Mouse (Mus musculus) MEL (cell line): ENCODE measurements around the gene Grap. TPM values are rescaled to one million over a fixed set of nuclear protein-coding genes. Genes with fewer than 3 reads are reported as not detected.
A peak's percentile ranks its signal among the peaks of the same experiment; 100 is the strongest.

Experiments
- DNase-seq: peaks from one replicate; pipeline ENCODE4 v3.0.0; 2011; ENCODE audit warnings: low read depth, low spot score
- H3K27ac ChIP-seq: 2 replicates; pipeline ENCODE4 v1.5.1; 2012; ENCODE audit warnings: low read depth, mild to moderate bottlenecking, control low read depth, low read length, moderate library complexity; ENCODE audit not compliant: control insufficient read depth
- H3K27me3 ChIP-seq, 2 experiments: fragments of 150-350 bp in 1 of 2; sonication (generic) in 1 of 2; 2 replicates each; pipeline ENCODE4 v1.6.1; 2012; ENCODE audit warnings: low read length in 2 of 2, mild to moderate bottlenecking in 2 of 2, improper control_type of control experiment in 1 of 2, moderate library complexity in 1 of 2; ENCODE audit not compliant: insufficient read depth in 2 of 2, control insufficient read depth in 1 of 2
- H3K36me3 ChIP-seq, 2 experiments: 2 replicates each; pipeline ENCODE4 v1.6.1; 2012 to 2014; ENCODE audit warnings: low read length in 2 of 2, improper control_type of control experiment in 1 of 2, inconsistent platforms in 1 of 2, mild to moderate bottlenecking in 1 of 2; ENCODE audit not compliant: insufficient read depth in 2 of 2, control insufficient read depth in 1 of 2
- H3K4me1 ChIP-seq, 2 experiments: fragments of 150-350 bp in 1 of 2; sonication (generic) in 1 of 2; 2 replicates each; pipeline ENCODE4 v1.6.1; 2012; ENCODE audit warnings: low read length in 2 of 2, improper control_type of control experiment in 1 of 2, mild to moderate bottlenecking in 1 of 2; ENCODE audit not compliant: insufficient read depth in 2 of 2, control insufficient read depth in 1 of 2
- H3K4me3 ChIP-seq, 2 experiments: fragments of 150-350 bp in 1 of 2; sonication (generic) in 1 of 2; 2 replicates each; pipeline ENCODE4 v1.5.1; 2012; ENCODE audit warnings: low read depth in 2 of 2, low read length in 2 of 2, mild to moderate bottlenecking in 2 of 2, moderate library complexity in 2 of 2, control low read depth in 1 of 2, improper control_type of control experiment in 1 of 2; ENCODE audit not compliant: control insufficient read depth in 1 of 2, insufficient read depth in 1 of 2
- H3K79me2 ChIP-seq: 2 replicates; pipeline ENCODE4 v1.6.1; 2012; ENCODE audit warnings: mild to moderate bottlenecking, low read length, moderate library complexity; ENCODE audit not compliant: control insufficient read depth, poor library complexity, insufficient read depth
- H3K9ac ChIP-seq: 2 replicates; pipeline ENCODE4 v1.6.1; 2012; ENCODE audit warnings: low read depth, mild to moderate bottlenecking, control low read depth, low read length, moderate library complexity; ENCODE audit not compliant: control insufficient read depth, poor library complexity, severe bottlenecking
- H3K9me3 ChIP-seq: fragments of 150-350 bp; sonication (generic); replicated peaks from 2 replicates; pipeline ENCODE4 v1.6.1; 2012; ENCODE audit warnings: mild to moderate bottlenecking, low read length, improper control_type of control experiment, moderate library complexity; ENCODE audit not compliant: insufficient read depth
- BHLHE40 ChIP-seq: IDR thresholded peaks from 2 replicates; pipeline ENCODE4 v1.6.1; 2012; ENCODE audit warnings: low read depth, mild to moderate bottlenecking, inconsistent platforms, low read length, improper control_type of control experiment, borderline replicate concordance
- CHD1 ChIP-seq: IDR thresholded peaks from 2 replicates; pipeline ENCODE4 v1.6.1; 2012; ENCODE audit warnings: low read depth, mild to moderate bottlenecking, inconsistent platforms, low read length, improper control_type of control experiment
- CTCF ChIP-seq, 3 experiments: IDR thresholded peaks in 2 of 3; conservative IDR thresholded peaks in 1 of 3; 2 replicates each; pipeline ENCODE4 v1.5.1; 2011 to 2012; ENCODE audit warnings: low read length in 3 of 3, low read depth in 2 of 3, mild to moderate bottlenecking in 2 of 3, improper control_type of control experiment in 1 of 3, inconsistent platforms in 1 of 3, mixed read lengths in 1 of 3, moderate library complexity in 1 of 3; ENCODE audit not compliant: control insufficient read depth in 1 of 3, insufficient read depth in 1 of 3, poor library complexity in 1 of 3, severe bottlenecking in 1 of 3
- E2F4 ChIP-seq: IDR thresholded peaks from 2 replicates; pipeline ENCODE4 v1.6.1; 2011; ENCODE audit warnings: low read depth, low read length, improper control_type of control experiment, borderline replicate concordance
- EP300 ChIP-seq, 2 experiments: IDR thresholded peaks; 2 replicates each; pipeline ENCODE4 v1.6.1; 2011; ENCODE audit warnings: improper control_type of control experiment in 2 of 2, low read length in 2 of 2, low read depth in 1 of 2, mild to moderate bottlenecking in 1 of 2
- ETS1 ChIP-seq: IDR thresholded peaks from 2 replicates; pipeline ENCODE4 v1.6.1; 2012; ENCODE audit warnings: low read depth, mild to moderate bottlenecking, inconsistent platforms, low read length, improper control_type of control experiment, moderate library complexity
- GATA1 ChIP-seq: IDR thresholded peaks from 2 replicates; pipeline ENCODE4 v1.6.1; 2011; ENCODE audit warnings: low read depth, low read length, improper control_type of control experiment
- MAX ChIP-seq: IDR thresholded peaks from 2 replicates; pipeline ENCODE4 v1.6.1; 2011; ENCODE audit warnings: low read length, improper control_type of control experiment
- POLR2A ChIP-seq, 2 experiments: IDR thresholded peaks; 2 replicates each; pipeline ENCODE4 v1.6.1; 2011 to 2012; ENCODE audit warnings: low read length in 2 of 2, mild to moderate bottlenecking in 2 of 2, control low read depth in 1 of 2, improper control_type of control experiment in 1 of 2, low read depth in 1 of 2, moderate library complexity in 1 of 2; ENCODE audit not compliant: control insufficient read depth in 1 of 2, insufficient read depth in 1 of 2, poor library complexity in 1 of 2
- POLR2AphosphoS5 ChIP-seq: IDR thresholded peaks from 2 replicates; pipeline ENCODE4 v1.6.1; 2012; ENCODE audit warnings: low read depth, borderline replicate concordance, mild to moderate bottlenecking, inconsistent platforms, low read length, moderate library complexity, mixed read lengths
- SIN3A ChIP-seq: IDR thresholded peaks from 2 replicates; pipeline ENCODE4 v1.6.1; 2012; ENCODE audit warnings: low read length, improper control_type of control experiment, inconsistent platforms
- SMC3 ChIP-seq: IDR thresholded peaks from 2 replicates; pipeline ENCODE4 v1.6.1; 2011; ENCODE audit warnings: low read depth, low read length, improper control_type of control experiment
- TCF12 ChIP-seq: IDR thresholded peaks from 2 replicates; pipeline ENCODE4 v1.6.1; 2014; ENCODE audit warnings: low read depth, mild to moderate bottlenecking, inconsistent platforms, low read length, improper control_type of control experiment, moderate library complexity
- ZKSCAN1 ChIP-seq: IDR thresholded peaks from 2 replicates; pipeline ENCODE4 v1.6.1; 2012; ENCODE audit warnings: low read depth, mild to moderate bottlenecking, inconsistent platforms, low read length, improper control_type of control experiment, moderate library complexity
- ZMIZ1 ChIP-seq: IDR thresholded peaks from 2 replicates; pipeline ENCODE4 v1.6.1; 2012; ENCODE audit warnings: low read depth, mild to moderate bottlenecking, inconsistent platforms, low read length, improper control_type of control experiment, moderate library complexity
- polyA plus RNA-seq, 2 experiments: library from polyadenylated mRNA; stranded (reverse) in 1 of 2; unstranded in 1 of 2; fragments of >175 nt in 1 of 2; fragments of >200 nt in 1 of 2; gene quantifications; 2 replicates each; pipeline versions ENCODE4 v1.2.1 to v1.2.4; 2012; ENCODE audit warnings: low replicate concordance in 2 of 2, low read depth in 1 of 2; ENCODE audit not compliant: insufficient read length in 2 of 2, insufficient read depth in 1 of 2, missing spikeins in 1 of 2
- total RNA-seq: library from RNA; depleted of rRNA; stranded (reverse); fragments of 300-350 nt; gene quantifications from 2 replicates; pipeline ENCODE4 v1.2.3, GENCODE M21; 2012

The Grap gene
- total and polyA plus RNA-seq, 3 experiments, result 1.8 to 2.3 TPM; not detected in 1

DNA sequence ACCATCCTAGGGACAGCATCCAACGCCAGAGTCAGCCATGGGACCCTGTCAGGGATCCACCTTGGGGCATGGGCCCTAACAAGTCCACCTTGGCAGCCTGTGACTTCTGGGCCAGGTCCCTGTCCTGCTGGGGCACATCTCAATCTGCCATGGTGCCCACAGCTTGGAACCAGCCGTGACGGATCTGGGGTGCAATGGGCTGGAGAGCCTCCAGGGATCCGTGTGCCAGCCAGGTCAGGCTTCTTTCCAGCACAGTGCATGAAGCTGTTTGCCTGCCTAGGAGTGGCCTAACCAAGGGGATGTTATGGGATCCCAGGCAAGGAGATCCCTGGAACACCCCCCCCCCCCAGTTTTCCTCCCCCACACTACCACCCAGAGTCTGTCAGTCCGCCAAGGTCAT is 39.9 kb downstream of the Grap start:
- H3K36me3 ChIP-seq, result no peaks in the 10 kb centered on the region; a peak in 1 of 4 replicates
- TF ChIP-seq ZMIZ1 (no peak), POLR2AphosphoS5 (no peak), POLR2A (IDR thresholded peaks at IDR 0.05; ENCODE audit: control insufficient read depth in 1 of 2, insufficient read depth in 1 of 2, low read depth in 1 of 2, low read length in 2 of 2, poor library complexity in 1 of 2) (no peak), SIN3A (no peak)

DNA sequence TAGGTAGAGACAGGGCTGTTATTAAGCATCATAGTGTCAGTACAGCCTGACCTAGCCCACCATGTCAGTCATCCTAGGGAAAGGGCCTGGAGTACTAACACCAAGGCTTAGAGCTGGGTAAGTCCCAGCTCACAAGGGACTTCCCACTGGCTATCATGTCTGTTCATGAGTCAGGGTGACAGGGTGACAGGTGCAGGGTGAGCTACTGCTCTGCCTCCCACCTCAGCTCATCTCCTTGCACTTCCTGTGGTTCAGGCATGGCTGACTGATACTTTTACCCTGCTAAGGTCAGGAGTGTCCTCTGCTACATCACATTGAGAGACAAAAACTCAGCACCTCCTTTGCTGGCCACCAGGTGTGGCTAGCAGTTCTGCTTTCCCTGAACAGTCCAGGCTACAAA is 45.8 kb downstream of the Grap start:
- 0 out of 6 replicates have a peak, but pooled peaks of 1 of the 3 experiments have one; percentile 1 for TF ChIP-seq CTCF (IDR thresholded peaks at IDR 0.05 in 2 of 3, conservative IDR thresholded peaks at IDR 0.05 in 1 of 3; ENCODE audit: control insufficient read depth in 1 of 3, insufficient read depth in 1 of 3, low read depth in 2 of 3, low read length in 3 of 3, poor library complexity in 1 of 3, severe bottlenecking in 1 of 3)
- no peak for TF ChIP-seq ZKSCAN1
- Histone ChIP-seq H3K4me3 (no peak overlapping the region), H3K79me2 (no peaks in the 10 kb centered on the region), H3K4me1 (no peaks in the 10 kb centered on the region), H3K9me3 (no peaks in the 10 kb centered on the region), H3K27me3 (no peaks in the 10 kb centered on the region), H3K27ac (no peak overlapping the region), H3K9ac (no peak overlapping the region), H3K36me3 (no peaks in the 10 kb centered on the region; a peak in 1 of 4 replicates)
- no peak for DNase-seq

More for the DNA sequence above, 39.9 kb downstream of the Grap start:
- Histone ChIP-seq H3K4me1 (no peaks in the 10 kb centered on the region), H3K9ac (no peak overlapping the region), H3K27me3 (no peaks in the 10 kb centered on the region), H3K27ac (no peak overlapping the region), H3K4me3 (no peak overlapping the region), H3K79me2 (no peaks in the 10 kb centered on the region), H3K9me3 (no peaks in the 10 kb centered on the region)
- DNase-seq, result no peak

DNA sequence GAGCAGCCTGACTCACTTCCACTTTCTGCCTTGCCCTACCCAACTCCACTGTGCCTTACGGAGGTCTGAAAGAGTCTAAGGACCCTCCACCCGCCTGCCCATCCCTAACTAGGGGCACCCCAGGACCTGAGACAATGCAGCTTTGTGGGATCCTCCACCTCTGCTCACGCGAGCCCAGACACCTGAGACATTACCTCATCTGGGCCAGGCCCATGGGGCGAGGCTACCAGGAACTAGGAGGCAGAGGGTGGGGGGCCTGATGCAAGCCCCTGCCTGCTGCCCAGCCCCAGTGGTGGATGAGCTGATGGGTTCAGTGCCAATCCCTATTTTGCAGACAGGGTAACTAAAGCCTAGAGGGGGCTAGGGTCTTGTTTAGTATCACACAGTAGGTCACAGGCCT is 46.4 kb downstream of the Grap start:
- Histone ChIP-seq H3K9ac (no peak overlapping the region), H3K36me3 (no peaks in the 10 kb centered on the region; a peak in 1 of 4 replicates), H3K9me3 (no peaks in the 10 kb centered on the region)

DNA sequence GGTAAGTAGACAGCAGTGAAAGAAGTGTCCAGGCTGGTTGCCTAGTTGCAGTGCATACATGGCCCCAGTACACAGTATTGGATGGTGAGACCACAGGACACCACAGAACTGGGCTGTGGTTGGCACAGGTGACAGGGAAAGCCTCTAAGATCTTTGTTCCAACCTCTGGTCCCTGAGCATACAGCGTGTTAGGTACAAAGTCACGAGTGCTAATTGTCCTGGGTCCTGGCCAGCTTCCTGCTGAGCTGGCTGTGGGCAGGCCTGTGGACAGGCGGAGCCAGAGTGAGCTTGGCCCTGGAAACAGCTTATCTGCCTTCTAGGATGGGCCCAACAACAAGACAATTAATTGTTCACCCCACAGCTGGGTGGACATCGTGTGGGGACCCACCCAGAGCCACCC is 46.9 kb downstream of the Grap start:
- no peaks in the 10 kb centered on the region; a peak in 1 of 4 replicates for H3K36me3 ChIP-seq
- H3K9ac ChIP-seq, result no peak overlapping the region
- H3K79me2 ChIP-seq, result no peaks in the 10 kb centered on the region
- no peaks in the 10 kb centered on the region for H3K9me3 ChIP-seq
- no peak for DNase-seq
- TF ChIP-seq MAX (no peak), POLR2A (IDR thresholded peaks at IDR 0.05; ENCODE audit: control insufficient read depth in 1 of 2, insufficient read depth in 1 of 2, low read depth in 1 of 2, low read length in 2 of 2, poor library complexity in 1 of 2) (no peak), E2F4 (no peak), GATA1 (no peak)
- TF ChIP-seq, all 39 proteins: peak for 0
- Histone ChIP-seq H3K4me3 (no peak overlapping the region), H3K4me1 (no peaks in the 10 kb centered on the region), H3K27me3 (no peaks in the 10 kb centered on the region), H3K27ac (no peak overlapping the region)

More for the DNA sequence above, 46.4 kb downstream of the Grap start:
- Histone ChIP-seq H3K4me3 (no peak overlapping the region), H3K79me2 (no peaks in the 10 kb centered on the region), H3K27ac (no peak overlapping the region), H3K4me1 (no peaks in the 10 kb centered on the region), H3K27me3 (no peaks in the 10 kb centered on the region)
- DNase-seq, result no peak
- TF ChIP-seq CHD1 (no peak), SMC3 (no peak), EP300 (IDR thresholded peaks at IDR 0.05; ENCODE audit: low read depth in 1 of 2, low read length in 2 of 2) (no peak), TCF12 (no peak), ETS1 (no peak), POLR2AphosphoS5 (no peak), ZKSCAN1 (no peak), BHLHE40 (no peak)
